Mouse (Mus musculus) lung, postnatal 0 days (tissue): ENCODE data around the gene Snx7.

Experiments used
- CTCF ChIP-seq: IDR thresholded peaks from 2 replicates; pipeline ENCODE4 v1.5.1; 2016; ENCODE audit warnings: antibody characterized with exemption, mild to moderate bottlenecking
- EP300 ChIP-seq: IDR thresholded peaks from 2 replicates; pipeline ENCODE4 v1.6.1; 2016; ENCODE audit warnings: antibody characterized with exemption, mild to moderate bottlenecking, control low read depth

DNA sequence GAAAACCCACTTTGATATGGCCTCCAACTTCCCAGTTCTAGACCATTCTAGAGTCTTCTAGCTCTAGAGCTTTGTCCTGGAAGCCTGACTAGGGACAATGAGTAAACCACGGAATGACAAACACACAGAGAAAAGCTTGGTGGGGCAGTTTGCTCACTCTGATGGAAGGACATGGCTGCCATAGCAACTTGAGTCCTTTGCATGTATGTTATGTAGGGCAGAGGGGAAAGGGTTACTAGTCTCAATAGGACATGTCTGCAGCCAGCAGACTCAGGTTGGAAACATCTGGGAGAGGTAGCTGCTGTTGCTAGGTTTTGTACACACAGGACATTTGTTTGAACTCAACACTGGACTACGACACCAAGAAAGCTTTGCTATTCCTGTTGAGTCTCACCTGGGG, 77.5 kb downstream of the Snx7 start:
- TF ChIP-seq CTCF (no peak), EP300 (no peak)
